Mouse (Mus musculus) heart, embryonic 10.5 days (tissue): ENCODE measurements around the gene Ghitm. TPM values are rescaled to one million over a fixed set of nuclear protein-coding genes. Genes with fewer than 3 reads are reported as not detected.

Experiments
- DNase-seq: peaks from one replicate; pipeline ENCODE4 v3.0.0-alpha.2; 2017; ENCODE audit warnings: low spot score
- H3K27ac ChIP-seq: fragments of 300-500 bp; sonication (generic); 2 replicates; pipeline ENCODE4 v1.5.1; 2016; ENCODE audit warnings: mild to moderate bottlenecking
- H3K27me3 ChIP-seq: fragments of 300-500 bp; sonication (generic); 2 replicates; pipeline ENCODE4 v1.6.1; 2016; ENCODE audit warnings: mild to moderate bottlenecking; ENCODE audit not compliant: poor library complexity, insufficient read depth, severe bottlenecking
- H3K36me3 ChIP-seq: fragments of 300-500 bp; sonication (generic); 2 replicates; pipeline ENCODE4 v1.6.1; 2016; ENCODE audit warnings: mild to moderate bottlenecking, moderate library complexity
- H3K4me1 ChIP-seq: fragments of 300-500 bp; sonication (generic); 2 replicates; pipeline ENCODE4 v1.6.1; 2016; ENCODE audit warnings: mild to moderate bottlenecking
- H3K4me3 ChIP-seq: fragments of 300-500 bp; sonication (generic); 2 replicates; pipeline ENCODE4 v1.5.1; 2016; ENCODE audit warnings: mild to moderate bottlenecking, moderate library complexity
- H3K9me3 ChIP-seq: fragments of 300-500 bp; sonication (generic); 2 replicates; pipeline ENCODE4 v1.6.1; 2016; ENCODE audit warnings: mild to moderate bottlenecking, moderate library complexity
- WGBS: fragments of 180-500 bp; shearing (Covaris S2); methylation state at CpG from one replicate; pipeline ENCODE4 v1.1.7; 2016; 5-methylcytosine and 5-hydroxymethylcytosine counted together
- polyA plus RNA-seq: library from polyadenylated mRNA; unstranded; fragments of >200 nt; fragmentation: Nextera tagmentation; extraction: Ambion mirVana; gene quantifications from 2 replicates; pipeline ENCODE4 v1.2.1, GENCODE M21; 2016

The Ghitm gene
- polyA plus RNA-seq, 1 experiment from 2014 or later: 295 TPM

- H3K27me3 ChIP-seq: no peaks in the 10 kb centered on the region
- no peak overlapping the region for H3K4me3 ChIP-seq
- WGBS: 47% methylated on average over 4 of the region's 4 CpGs
- H3K4me1 ChIP-seq: no peaks in the 10 kb centered on the region
- H3K9me3 ChIP-seq: no peaks in the 10 kb centered on the region
- H3K36me3 ChIP-seq: peaks cover 88% of the 10 kb centered on the region
- DNase-seq: no peak
- H3K27ac ChIP-seq: no peak overlapping the region
Observed at GRCm38 (mm10) chr14:37127652-37128051, 7.4 kb downstream of the Ghitm start.

GRCm38 (mm10) chr14:37119233-37119632 is 15.8 kb downstream of the Ghitm start:
- Histone ChIP-seq H3K36me3 (peaks cover 53% of the 10 kb centered on the region), H3K27ac (no peak overlapping the region), H3K9me3 (no peaks in the 10 kb centered on the region), H3K4me3 (no peak overlapping the region), H3K4me1 (no peaks in the 10 kb centered on the region), H3K27me3 (peaks cover 3% of the 10 kb centered on the region; the same call in 1 of the 2 replicates)
- whole genome bisulfite sequencing: 95% methylated on average over 4 of the region's 4 CpGs
- DNase-seq: no peak

- Histone ChIP-seq H3K4me1 (peaks cover 12% of the 10 kb centered on the region; the same call in 1 of the 2 replicates), H3K9me3 (no peaks in the 10 kb centered on the region), H3K36me3 (0 out of 2 replicates have a peak, but pooled peaks cover 7% of the 10 kb centered on the region), H3K4me3 (no peak within 1 kb of the TSS), H3K27ac (no peak within 1 kb of the TSS), H3K27me3 (peaks cover 8% of the 10 kb centered on the region; the same call in 1 of the 2 replicates)
- WGBS: 71% methylated on average over 3 of the region's 3 CpGs
- DNase-seq: no peak
Observed at GRCm38 (mm10) chr14:37113922-37114321, 21.1 kb downstream of the Ghitm start, which contains the start of gene 2610528A11Rik. 2610528A11Rik (minus strand) TSS chr14:37114022.

DNA sequence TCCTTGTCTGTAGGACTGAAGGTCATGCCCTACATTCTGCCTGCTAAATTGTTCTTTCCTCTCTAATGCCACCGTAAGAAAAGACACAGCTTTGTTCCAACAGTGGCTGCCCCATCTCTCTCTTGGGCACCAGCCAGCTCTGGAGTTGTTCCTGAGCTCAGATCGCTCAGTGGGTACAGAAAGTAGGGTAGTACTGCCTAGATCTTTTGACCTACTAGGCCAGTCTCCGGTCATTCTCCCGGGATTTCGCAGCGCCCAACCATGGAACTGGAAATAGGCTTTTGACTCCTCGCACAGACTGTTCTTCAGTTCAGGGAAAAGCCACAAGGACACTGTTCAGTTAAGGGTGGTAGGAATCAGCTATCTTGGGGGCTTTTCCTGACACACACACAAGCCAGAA is 22.1 kb downstream of the Ghitm start:
- WGBS: 91% methylated on average over 7 of the region's 7 CpGs
- H3K4me1 ChIP-seq: peaks cover 12% of the 10 kb centered on the region; the same call in 1 of the 2 replicates
- H3K36me3 ChIP-seq: no peaks in the 10 kb centered on the region
- no peak overlapping the region for H3K4me3 ChIP-seq
- no peaks in the 10 kb centered on the region for H3K9me3 ChIP-seq
- DNase-seq: no peak
- H3K27ac ChIP-seq: no peak overlapping the region
- H3K27me3 ChIP-seq: peaks cover 8% of the 10 kb centered on the region; the same call in 1 of the 2 replicates

GRCm38 (mm10) chr14:37111371-37111770 is 23.7 kb downstream of the Ghitm start:
- DNase-seq: no peak
- Histone ChIP-seq H3K4me1 (peaks cover 14% of the 10 kb centered on the region), H3K9me3 (no peaks in the 10 kb centered on the region), H3K27me3 (peaks cover 8% of the 10 kb centered on the region; the same call in 1 of the 2 replicates), H3K27ac (no peak overlapping the region), H3K4me3 (no peak overlapping the region), H3K36me3 (no peaks in the 10 kb centered on the region)

DNA sequence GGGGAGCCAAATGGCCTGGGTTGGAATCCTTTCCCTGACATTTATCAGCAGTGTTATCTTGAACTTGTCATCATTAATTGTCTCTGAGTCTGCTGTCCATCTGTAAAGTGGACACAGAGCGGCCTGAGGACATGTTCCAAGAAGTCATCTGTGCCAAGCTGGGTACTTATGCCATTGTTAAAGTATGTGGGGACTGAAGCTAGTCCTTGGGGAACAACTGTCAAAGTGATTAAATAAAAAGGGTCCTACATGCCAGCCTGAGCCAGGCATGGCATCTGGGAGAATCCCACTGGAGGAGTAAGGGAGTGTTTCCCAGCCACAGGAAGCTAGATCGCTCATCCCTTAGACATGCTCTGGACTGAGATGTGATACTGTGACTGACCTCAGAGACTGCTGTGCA is 24.6 kb downstream of the Ghitm start:
- WGBS: 46% methylated on average over 2 of the region's 2 CpGs
- H3K27ac ChIP-seq: no peak overlapping the region
- no peaks in the 10 kb centered on the region for H3K36me3 ChIP-seq
- no peaks in the 10 kb centered on the region for H3K9me3 ChIP-seq
- H3K4me1 ChIP-seq: peaks cover 23% of the 10 kb centered on the region
- H3K4me3 ChIP-seq: no peak overlapping the region
- DNase-seq: no peak
- H3K27me3 ChIP-seq: peaks cover 8% of the 10 kb centered on the region; the same call in 1 of the 2 replicates

DNA sequence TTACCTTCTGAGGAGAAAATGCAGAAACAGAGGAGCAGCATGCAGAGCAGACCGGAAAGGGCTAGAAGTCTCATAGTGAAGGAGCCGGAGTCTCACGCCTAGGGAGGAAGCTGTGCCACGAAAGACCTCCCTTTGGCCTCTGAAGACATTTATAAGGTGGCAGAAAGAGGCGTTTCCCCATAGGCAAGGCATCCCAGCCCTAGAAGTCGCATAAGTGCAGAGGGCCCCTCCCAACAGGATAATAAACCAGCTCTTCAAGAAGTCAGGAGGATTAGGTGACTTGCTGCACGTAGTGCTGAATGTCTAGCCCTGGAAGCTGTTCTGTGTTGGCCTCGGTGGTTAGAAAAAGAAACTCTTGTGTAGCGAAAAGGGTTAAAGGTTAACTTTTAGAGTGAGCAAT is 25.1 kb downstream of the Ghitm start:
- Histone ChIP-seq H3K9me3 (no peaks in the 10 kb centered on the region), H3K27ac (no peak overlapping the region), H3K4me3 (no peak overlapping the region), H3K36me3 (no peaks in the 10 kb centered on the region), H3K4me1 (peaks cover 28% of the 10 kb centered on the region), H3K27me3 (peaks cover 8% of the 10 kb centered on the region; the same call in 1 of the 2 replicates)
- DNase-seq: no peak
- WGBS: 50% methylated on average over 9 of the region's 9 CpGs

- peaks cover 32% of the 10 kb centered on the region for H3K4me1 ChIP-seq
- H3K36me3 ChIP-seq: no peaks in the 10 kb centered on the region
- H3K4me3 ChIP-seq: no peak overlapping the region
- WGBS: 79% methylated on average over 8 of the region's 8 CpGs
- no peak for DNase-seq
- H3K27me3 ChIP-seq: peaks cover 8% of the 10 kb centered on the region; the same call in 1 of the 2 replicates
- no peak overlapping the region for H3K27ac ChIP-seq
- no peaks in the 10 kb centered on the region for H3K9me3 ChIP-seq
Observed at GRCm38 (mm10) chr14:37109460-37109859, 25.6 kb downstream of the Ghitm start.

- Histone ChIP-seq H3K9me3 (no peaks in the 10 kb centered on the region), H3K36me3 (no peaks in the 10 kb centered on the region), H3K4me3 (peak overlapping the region; percentile 12; the same call in 1 of the 2 replicates), H3K27ac (peak overlapping the region; percentile 57), H3K4me1 (peaks cover 36% of the 10 kb centered on the region), H3K27me3 (peaks cover 8% of the 10 kb centered on the region; the same call in 1 of the 2 replicates)
- 7% methylated on average over 7 of the region's 7 CpGs for WGBS
- no peak for DNase-seq
Observed at GRCm38 (mm10) chr14:37105846-37106245, 29.2 kb downstream of the Ghitm start.

DNA sequence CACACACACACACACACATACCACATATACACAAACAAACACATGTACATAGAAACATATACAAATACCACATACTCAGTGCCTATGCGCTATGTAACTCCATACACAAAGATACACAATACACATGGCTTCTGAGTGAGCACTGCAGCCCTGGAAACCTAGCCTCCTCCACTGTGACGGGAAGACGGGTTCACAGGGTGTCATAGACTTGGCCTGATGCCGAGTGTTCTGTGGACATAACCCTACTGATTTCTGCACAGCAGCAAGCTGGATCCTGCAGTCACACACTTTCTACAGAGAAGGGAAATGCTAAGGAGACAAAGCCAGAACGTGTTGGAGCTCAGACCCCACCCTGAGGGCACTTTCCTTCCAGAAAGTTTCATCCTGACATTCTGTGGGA is 30.3 kb downstream of the Ghitm start:
- no peaks in the 10 kb centered on the region for H3K36me3 ChIP-seq
- H3K9me3 ChIP-seq: no peaks in the 10 kb centered on the region
- peaks cover 19% of the 10 kb centered on the region; the same call in 1 of the 2 replicates for H3K27me3 ChIP-seq
- WGBS: 54% methylated on average over 5 of the region's 5 CpGs
- no peak for DNase-seq
- H3K27ac ChIP-seq: no peak overlapping the region
- H3K4me3 ChIP-seq: no peak overlapping the region
- H3K4me1 ChIP-seq: peaks cover 25% of the 10 kb centered on the region

GRCm38 (mm10) chr14:37102484-37102883 is 32.6 kb downstream of the Ghitm start:
- 77% methylated on average over 3 of the region's 3 CpGs for WGBS
- Histone ChIP-seq H3K27me3 (peaks cover 42% of the 10 kb centered on the region), H3K4me1 (peaks cover 31% of the 10 kb centered on the region), H3K27ac (no peak overlapping the region), H3K36me3 (no peaks in the 10 kb centered on the region), H3K9me3 (no peaks in the 10 kb centered on the region), H3K4me3 (no peak overlapping the region)
- no peak for DNase-seq

DNA sequence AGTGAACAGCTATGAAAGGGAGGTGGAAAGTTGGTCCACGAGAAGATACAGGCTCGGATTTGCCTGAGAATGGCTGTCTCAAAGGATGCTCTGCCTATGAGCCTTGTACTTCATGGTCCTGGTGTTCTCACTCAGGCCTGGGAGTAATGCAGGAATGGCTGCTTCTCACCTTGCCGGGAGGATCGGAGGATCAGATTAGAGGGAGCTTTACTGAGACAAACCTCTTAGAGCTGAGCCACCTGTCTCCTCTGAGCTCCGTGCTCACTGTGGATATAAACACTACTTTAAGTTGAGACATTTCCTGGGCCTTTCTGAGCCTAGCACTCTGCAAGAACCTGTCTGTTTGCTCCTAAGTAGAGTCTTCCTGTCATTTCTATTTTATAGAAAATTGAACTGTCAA is 33.5 kb downstream of the Ghitm start:
- no peak for DNase-seq
- WGBS: 56% methylated on average over 5 of the region's 5 CpGs
- no peaks in the 10 kb centered on the region for H3K9me3 ChIP-seq
- H3K4me1 ChIP-seq: peaks cover 31% of the 10 kb centered on the region
- H3K36me3 ChIP-seq: no peaks in the 10 kb centered on the region
- H3K27ac ChIP-seq: no peak overlapping the region
- peaks cover 51% of the 10 kb centered on the region for H3K27me3 ChIP-seq
- no peak overlapping the region for H3K4me3 ChIP-seq

DNA sequence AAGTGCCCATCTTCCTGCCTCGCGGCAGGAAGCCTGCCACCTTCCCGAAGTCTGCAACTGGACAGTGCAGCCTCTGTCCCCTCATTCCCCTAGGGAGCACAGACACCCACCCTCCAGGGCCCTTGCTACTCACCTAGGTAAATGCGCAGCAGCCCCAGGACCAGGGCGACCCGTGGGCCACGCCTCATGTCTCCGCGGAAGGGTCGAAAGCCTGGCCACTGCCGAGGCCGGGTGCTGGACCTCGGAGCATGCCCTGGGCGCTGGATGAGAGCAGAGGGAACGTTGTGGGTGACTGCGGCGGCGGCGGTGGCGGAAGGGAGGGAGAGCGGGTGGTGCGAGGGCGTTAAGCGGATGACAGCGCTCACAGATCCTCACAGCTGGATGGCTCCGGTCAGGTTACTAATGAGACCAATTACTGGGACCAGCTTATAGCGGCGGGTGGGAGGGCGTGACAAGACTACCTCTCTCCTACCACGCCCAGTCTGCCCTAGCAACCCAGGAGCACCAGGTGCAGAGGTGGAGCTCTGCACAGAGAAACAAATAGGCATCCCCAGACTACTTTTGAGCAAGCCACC is 37.0 kb downstream of the Ghitm start, which contains the start of gene Cdhr1:
Cdhr1 (minus strand) TSS at position 392 of the 575 bp plus-strand sequence.
- no peaks in the 10 kb centered on the region for H3K9me3 ChIP-seq
- WGBS: under 1% methylated on average over 30 of the region's 30 CpGs
- no peak for DNase-seq
- no peak within 1 kb of the TSS for H3K27ac ChIP-seq
- peaks cover 75% of the 10 kb centered on the region for H3K27me3 ChIP-seq
- no peaks in the 10 kb centered on the region for H3K36me3 ChIP-seq
- H3K4me1 ChIP-seq: peaks cover 7% of the 10 kb centered on the region; the same call in 1 of the 2 replicates
- H3K4me3 ChIP-seq: peak within 1 kb of the TSS; percentile 54
